In the genomic region with DNA sequence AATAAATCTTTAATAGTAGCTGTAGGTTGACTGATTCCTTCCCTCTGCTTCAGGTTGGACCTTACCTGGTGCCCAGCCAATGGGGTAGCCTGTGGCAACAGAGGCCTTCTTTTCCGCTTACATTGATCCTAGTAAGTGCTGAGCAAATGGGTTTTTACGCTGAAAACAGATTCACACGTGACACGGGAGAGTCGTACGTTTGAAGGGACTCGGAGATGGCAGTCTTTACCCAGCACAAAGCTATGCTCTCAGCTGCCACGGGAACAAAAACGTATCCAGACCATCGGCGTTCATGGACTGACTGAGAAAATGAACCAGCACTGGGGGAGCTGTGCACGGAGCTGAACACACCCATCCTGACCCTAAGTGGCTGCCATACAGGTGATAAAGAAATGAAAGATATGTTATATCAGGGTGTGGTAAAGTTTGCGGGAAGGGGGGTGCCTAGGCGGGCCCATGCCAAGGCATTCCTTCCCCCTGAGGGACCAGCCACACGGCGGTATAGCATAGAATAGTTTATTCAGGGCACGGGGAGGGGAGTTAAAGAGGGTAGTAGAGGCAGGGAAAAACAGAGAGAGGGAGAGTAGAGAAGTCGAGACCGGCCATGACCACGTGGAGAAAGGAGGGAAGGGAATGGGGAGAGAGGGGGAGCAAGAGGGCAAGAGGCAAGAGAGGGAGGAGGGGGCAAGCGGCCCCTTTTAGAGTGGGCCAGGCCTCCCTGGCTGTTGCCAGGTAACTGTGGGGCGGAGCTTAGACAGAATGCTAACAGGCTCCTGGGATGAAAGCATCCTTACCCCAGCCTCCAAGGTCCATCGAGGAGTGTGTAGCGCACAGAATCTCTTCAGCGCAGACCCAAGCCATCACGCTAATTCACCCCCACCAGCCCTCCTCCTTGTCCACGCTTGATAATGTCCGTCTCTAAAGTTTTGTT, we compare ENCODE assay signal across 17 mouse cellular contexts. TPM values are rescaled to one million over a fixed set of nuclear protein-coding genes. Genes with fewer than 3 reads are reported as not detected.
DNase-seq lines count a peak whose midpoint lies in the region; ATAC-seq lines count a peak whose summit lies in the region.
"Had no signal": no experiment of that assay in that cellular context is flagged by ENCODE, and none has a peak within 500 bp of the region (broad histone marks: within the 10 kb centered on the region; RNA-seq: fewer than 3 reads in every experiment).

No protein-coding gene starts in this region.

- H3K36me3 ChIP-seq in kidney, embryonic 15.5 days = peaks cover under 1% of the 10 kb centered on the region
- no peaks in the 10 kb centered on the region for H3K36me3 ChIP-seq in lung, embryonic 16.5 days (ENCODE audit: control insufficient read depth, insufficient read depth, low read length)
- 0 out of 2 replicates have a peak, but pooled peaks cover 3% of the 10 kb centered on the region for H3K36me3 ChIP-seq in intestine, embryonic 14.5 days (ENCODE audit: control insufficient read depth, insufficient read depth, low read length)
- H3K36me3 ChIP-seq in stomach, embryonic 15.5 days = no peaks in the 10 kb centered on the region

- H3K4me3 ChIP-seq in kidney, embryonic 15.5 days (replicated peaks) = no peak overlapping the region
- H3K4me3 ChIP-seq in lung, embryonic 16.5 days (ENCODE audit: low read length) = no peak overlapping the region
- no peak overlapping the region for H3K4me3 ChIP-seq in intestine, embryonic 14.5 days (ENCODE audit: low read depth, low read length)
- no peak overlapping the region for H3K4me3 ChIP-seq in stomach, embryonic 15.5 days (replicated peaks)
- H3K4me3 ChIP-seq: heart, embryonic 13.5 days; limb, embryonic 13.5 days had no signal

- H3K9me3 ChIP-seq in kidney, embryonic 15.5 days (replicated peaks) = no peaks in the 10 kb centered on the region
- no peaks in the 10 kb centered on the region for H3K9me3 ChIP-seq in lung, embryonic 16.5 days (ENCODE audit: control insufficient read depth, low read length)
- H3K9me3 ChIP-seq in intestine, embryonic 14.5 days (ENCODE audit: control insufficient read depth, low read length) = no peaks in the 10 kb centered on the region
- no peaks in the 10 kb centered on the region for H3K9me3 ChIP-seq in stomach, embryonic 15.5 days
- H3K9me3 ChIP-seq: heart, embryonic 13.5 days; limb, embryonic 13.5 days had no signal

- 74% methylated on average over 28 of the region's 28 CpGs for WGBS in kidney, embryonic 15.5 days
- WGBS in lung, embryonic 16.5 days = 50% methylated on average over 28 of the region's 28 CpGs
- WGBS in intestine, embryonic 14.5 days = 62% methylated on average over 28 of the region's 28 CpGs
- WGBS in stomach, embryonic 15.5 days = 54% methylated on average over 28 of the region's 28 CpGs

- H3K9ac ChIP-seq in kidney, embryonic 15.5 days = no peak overlapping the region
- H3K9ac ChIP-seq in lung, embryonic 16.5 days (ENCODE audit: low read length) = no peak overlapping the region
- H3K9ac ChIP-seq in intestine, embryonic 14.5 days (ENCODE audit: low read length) = no peak overlapping the region
- H3K9ac ChIP-seq in stomach, embryonic 15.5 days = no peak overlapping the region
- H3K9ac ChIP-seq: heart, embryonic 13.5 days; limb, embryonic 13.5 days had no signal

- H3K27ac ChIP-seq in kidney, embryonic 15.5 days = peak overlapping the region; percentile 81; the same call in 1 of the 2 replicates
- H3K27ac ChIP-seq in lung, embryonic 16.5 days (ENCODE audit: low read length) = no peak overlapping the region
- no peak overlapping the region for H3K27ac ChIP-seq in intestine, embryonic 14.5 days (ENCODE audit: low read depth)
- H3K27ac ChIP-seq in stomach, embryonic 15.5 days = peak overlapping the region; percentile 31; the same call in 1 of the 2 replicates
- H3K27ac ChIP-seq: heart, embryonic 13.5 days; limb, embryonic 13.5 days; macrophage had no signal

- no peak overlapping the region for H3K4me2 ChIP-seq in kidney, embryonic 15.5 days
- peak overlapping the region; percentile 17; the same call in 1 of the 2 replicates for H3K4me2 ChIP-seq in lung, embryonic 16.5 days (ENCODE audit: low read depth, low read length)
- H3K4me2 ChIP-seq in intestine, embryonic 14.5 days (ENCODE audit: low read length) = no peak overlapping the region
- no peak overlapping the region for H3K4me2 ChIP-seq in stomach, embryonic 15.5 days
- H3K4me2 ChIP-seq: heart, embryonic 13.5 days; limb, embryonic 13.5 days had no signal

- ATAC-seq in kidney, embryonic 15.5 days (replicated peaks; ENCODE audit: low FRiP score) = no peak
- ATAC-seq in lung, embryonic 16.5 days (ENCODE audit: low read depth) = peak; percentile 39
- ATAC-seq in intestine, embryonic 14.5 days (replicated peaks; ENCODE audit: low FRiP score, low TSS enrichment, low read depth) = peak; percentile 29; the same call in 1 of the 2 replicates
- peak; percentile 75 for ATAC-seq in stomach, embryonic 15.5 days (ENCODE audit: insufficient read depth, low FRiP score, low read depth)
- ATAC-seq: forebrain, embryonic 14.5 days; midbrain, embryonic 16.5 days had no signal

- peaks cover 39% of the 10 kb centered on the region for H3K4me1 ChIP-seq in kidney, embryonic 15.5 days
- H3K4me1 ChIP-seq in lung, embryonic 16.5 days (replicated peaks; ENCODE audit: control insufficient read depth, insufficient read depth, low read length) = no peaks in the 10 kb centered on the region; the same call in 1 of the 2 replicates
- H3K4me1 ChIP-seq in intestine, embryonic 14.5 days (replicated peaks; ENCODE audit: control insufficient read depth, insufficient read depth, low read length) = peaks cover 8% of the 10 kb centered on the region; the same call in 1 of the 2 replicates
- H3K4me1 ChIP-seq in stomach, embryonic 15.5 days = 0 out of 2 replicates have a peak, but pooled peaks cover 12% of the 10 kb centered on the region

- H3K27me3 ChIP-seq in kidney, embryonic 15.5 days = no peaks in the 10 kb centered on the region
- no peaks in the 10 kb centered on the region for H3K27me3 ChIP-seq in lung, embryonic 16.5 days (ENCODE audit: control insufficient read depth, insufficient read depth, low read depth, low read length)
- no peaks in the 10 kb centered on the region for H3K27me3 ChIP-seq in intestine, embryonic 14.5 days (replicated peaks; ENCODE audit: control insufficient read depth, insufficient read depth, low read length)
- no peaks in the 10 kb centered on the region for H3K27me3 ChIP-seq in stomach, embryonic 15.5 days (replicated peaks)
- H3K27me3 ChIP-seq: heart, embryonic 13.5 days; limb, embryonic 13.5 days had no signal

- no peak for DNase-seq in kidney, postnatal 36 days
- DNase-seq in lung, postnatal 10 days = no peak
- DNase-seq in intestine, embryonic 14.5 days (ENCODE audit: low spot score) = no peak
- DNase-seq in natural killer cell, adult 2 months (ENCODE audit: low spot score in 2 of 2) = no peak
- DNase-seq in right cerebral cortex, postnatal 10 days (ENCODE audit: low spot score in 2 of 2) = no peak
- DNase-seq: adrenal gland, postnatal 25 days; cerebellum, adult 8-10 months; embryo, embryonic 11 days; heart, postnatal 4 days had no signal

RNA-seq across cellular contexts. Expression of gene Chaf1b, which starts 27.3 kb away (rescaled TPM):
- polyA plus RNA-seq in kidney, embryonic 15.5 days (2015; fragmentation: Nextera tagmentation; extraction: Ambion mirVana) = 74.8 and 78.9 TPM in 2 replicates
- polyA plus RNA-seq in lung, embryonic 16.5 days (2015; fragmentation: Nextera tagmentation; extraction: Ambion mirVana) = 59.1 and 68.1 TPM in 2 replicates
- 81.4 and 88.8 TPM in 2 replicates for polyA plus RNA-seq in intestine, embryonic 14.5 days (2014; fragmentation: Nextera tagmentation; extraction: Ambion mirVana)
- polyA plus RNA-seq in stomach, embryonic 15.5 days (2015; fragmentation: Nextera tagmentation; extraction: Ambion mirVana) = 53.8 and 57.0 TPM in 2 replicates

Comparison
In these comparisons a context has a peak if more than half of its experiments do, and no peak if none do; other contexts are left out.
1. H3K27ac ChIP-seq: peak in kidney, embryonic 15.5 days (single experiment) and stomach, embryonic 15.5 days (single experiment); none in lung, embryonic 16.5 days (single experiment) and intestine, embryonic 14.5 days (single experiment).